Mouse (Mus musculus) hindbrain, embryonic 16.5 days (tissue): ENCODE results near the gene Ccdc136. TPM values are rescaled to one million over a fixed set of nuclear protein-coding genes. Genes with fewer than 3 reads are reported as not detected.
"Not testable (repeated sequence)": the region's sequence is repeated elsewhere in the genome, so short reads cannot be mapped to it uniquely, and the experiment has no call there.

ENCODE experiments used
- ATAC-seq: fragments of 200-750 bp; cut with Nextera tagmentation; 2 replicates; pipeline ENCODE4 v1.8.0; 2017; ENCODE audit warnings: moderate TSS enrichment, moderate library complexity
- H3K27ac ChIP-seq: fragments of 300-500 bp; sonication (generic); 2 replicates; pipeline ENCODE4 v1.5.1; 2014; ENCODE audit warnings: low read depth, mild to moderate bottlenecking, control low read depth, low read length, moderate library complexity
- H3K27me3 ChIP-seq: fragments of 300-500 bp; sonication (generic); replicated peaks from 2 replicates; pipeline ENCODE4 v1.6.1; 2014; ENCODE audit warnings: low read length; ENCODE audit not compliant: control insufficient read depth, insufficient read depth
- H3K36me3 ChIP-seq: fragments of 300-500 bp; sonication (generic); 2 replicates; pipeline ENCODE4 v1.6.1; 2014; ENCODE audit warnings: mild to moderate bottlenecking, low read length, moderate library complexity, mixed read lengths; ENCODE audit not compliant: control insufficient read depth, insufficient read depth
- H3K4me1 ChIP-seq: fragments of 300-500 bp; sonication (generic); 2 replicates; pipeline ENCODE4 v1.6.1; 2014; ENCODE audit warnings: low read depth, low read length; ENCODE audit not compliant: control insufficient read depth, insufficient read depth
- H3K4me2 ChIP-seq: fragments of 300-500 bp; sonication (generic); 2 replicates; pipeline ENCODE4 v1.6.1; 2014; ENCODE audit warnings: mild to moderate bottlenecking, low read length, control low read depth, moderate library complexity
- H3K4me3 ChIP-seq: fragments of 300-500 bp; sonication (generic); 2 replicates; pipeline ENCODE4 v1.5.1; 2014; ENCODE audit warnings: mild to moderate bottlenecking, low read length, control low read depth, moderate library complexity
- H3K9ac ChIP-seq: fragments of 300-500 bp; sonication (generic); 2 replicates; pipeline ENCODE4 v1.6.1; 2014; ENCODE audit warnings: low read depth, mild to moderate bottlenecking, control low read depth, low read length, moderate library complexity
- H3K9me3 ChIP-seq: fragments of 300-500 bp; sonication (generic); 2 replicates; pipeline ENCODE4 v1.6.1; 2014; ENCODE audit warnings: mild to moderate bottlenecking, low read length, moderate library complexity; ENCODE audit not compliant: control insufficient read depth
- WGBS: fragments of 180-500 bp; shearing (Covaris S2); extraction: QIAGEN DNeasy Blood & Tissue Kit; methylation state at CpG from one replicate; pipeline ENCODE4 v1.1.7; 2014; 5-methylcytosine and 5-hydroxymethylcytosine counted together
- polyA plus RNA-seq: library from polyadenylated mRNA; unstranded; fragments of >200 nt; fragmentation: Nextera tagmentation; extraction: Ambion mirVana; gene quantifications from 2 replicates; pipeline ENCODE4 v1.2.1, GENCODE M21; 2015

Gene Ccdc136
- 54.8 and 58.3 TPM in 2 replicates for polyA plus RNA-seq

DNA sequence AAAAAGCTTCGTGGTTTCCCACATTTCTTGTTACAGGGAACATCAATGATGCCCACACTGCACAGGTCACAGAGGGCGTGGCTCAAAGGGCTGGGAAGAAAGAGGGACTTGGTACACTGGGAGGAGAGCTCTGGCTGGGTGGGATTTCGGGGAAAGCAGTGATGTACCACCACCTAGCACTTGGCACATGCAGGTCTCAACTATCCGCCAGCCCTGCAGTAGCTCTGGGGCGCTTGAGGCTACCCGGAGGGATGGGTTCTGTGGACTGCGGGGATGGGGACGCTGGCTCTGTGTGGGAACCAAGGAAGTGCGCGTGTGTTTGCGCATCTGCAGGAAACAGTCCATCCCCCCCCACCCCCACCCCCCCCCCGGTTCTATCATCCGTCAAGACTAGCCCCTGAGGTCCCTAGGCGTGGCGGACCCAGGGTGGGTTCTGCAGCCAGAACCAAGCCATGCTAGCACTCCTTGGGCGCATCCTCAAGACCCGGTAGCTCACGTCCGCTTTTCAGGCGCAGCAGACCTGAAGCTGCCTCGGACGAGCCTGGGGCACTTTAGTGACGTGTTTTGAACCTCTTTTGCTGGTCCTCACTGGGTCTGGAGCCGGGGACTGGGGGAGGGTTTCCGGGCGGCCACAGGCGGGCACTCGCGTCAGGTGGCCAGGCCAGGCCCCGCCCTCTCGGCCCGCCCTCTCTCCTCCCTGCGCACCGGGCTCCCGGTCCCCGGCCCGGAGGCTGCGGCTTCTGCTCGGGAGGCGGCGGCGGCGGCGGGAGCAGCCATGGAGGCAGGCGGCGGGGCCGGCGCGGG, at the start of gene Ccdc136:
Gene Ccdc136 (plus strand): TSS at position 400 of the 804 bp plus-strand sequence.
- under 1% methylated on average over 34 of the region's 49 CpGs for WGBS
- no peaks in the 10 kb centered on the region for H3K27me3 ChIP-seq
- peak within 1 kb of the TSS; percentile 85 for H3K9ac ChIP-seq
- H3K9me3 ChIP-seq: no peaks in the 10 kb centered on the region
- peak within 1 kb of the TSS; percentile 80 for H3K4me3 ChIP-seq
- H3K36me3 ChIP-seq: no peaks in the 10 kb centered on the region
- H3K4me2 ChIP-seq: peak within 1 kb of the TSS; percentile 96
- peak within 1 kb of the TSS; percentile 79 for H3K27ac ChIP-seq
- peak; percentile 96 for ATAC-seq
- H3K4me1 ChIP-seq: peaks cover 20% of the 10 kb centered on the region

GRCm38 (mm10) chr6:29346512-29346911, 49.6 kb upstream of the Ccdc136 start:
- not testable (repeated sequence) for ATAC-seq
- 100% methylated on average over 2 of the region's 2 CpGs for WGBS

GRCm38 (mm10) chr6:29347189-29347588, 48.9 kb upstream of the Ccdc136 start:
- Histone ChIP-seq H3K9ac (peak overlapping the region; percentile 78), H3K4me1 (peaks cover 10% of the 10 kb centered on the region), H3K4me2 (peak overlapping the region; percentile 88), H3K27ac (peak overlapping the region; percentile 89), H3K4me3 (peak overlapping the region; percentile 63), H3K9me3 (no peaks in the 10 kb centered on the region), H3K36me3 (no peaks in the 10 kb centered on the region), H3K27me3 (peaks cover 4% of the 10 kb centered on the region; the same call in 1 of the 2 replicates)
- WGBS: 37% methylated on average over 7 of the region's 7 CpGs
- no peak for ATAC-seq

More at GRCm38 (mm10) chr6:29346512-29346911, 49.6 kb upstream of the Ccdc136 start:
- H3K4me3 ChIP-seq, H3K9ac ChIP-seq, H3K4me2 ChIP-seq, H3K27me3 ChIP-seq, H3K9me3 ChIP-seq, H3K27ac ChIP-seq, H3K4me1 ChIP-seq, H3K36me3 ChIP-seq: not testable (repeated sequence)

DNA sequence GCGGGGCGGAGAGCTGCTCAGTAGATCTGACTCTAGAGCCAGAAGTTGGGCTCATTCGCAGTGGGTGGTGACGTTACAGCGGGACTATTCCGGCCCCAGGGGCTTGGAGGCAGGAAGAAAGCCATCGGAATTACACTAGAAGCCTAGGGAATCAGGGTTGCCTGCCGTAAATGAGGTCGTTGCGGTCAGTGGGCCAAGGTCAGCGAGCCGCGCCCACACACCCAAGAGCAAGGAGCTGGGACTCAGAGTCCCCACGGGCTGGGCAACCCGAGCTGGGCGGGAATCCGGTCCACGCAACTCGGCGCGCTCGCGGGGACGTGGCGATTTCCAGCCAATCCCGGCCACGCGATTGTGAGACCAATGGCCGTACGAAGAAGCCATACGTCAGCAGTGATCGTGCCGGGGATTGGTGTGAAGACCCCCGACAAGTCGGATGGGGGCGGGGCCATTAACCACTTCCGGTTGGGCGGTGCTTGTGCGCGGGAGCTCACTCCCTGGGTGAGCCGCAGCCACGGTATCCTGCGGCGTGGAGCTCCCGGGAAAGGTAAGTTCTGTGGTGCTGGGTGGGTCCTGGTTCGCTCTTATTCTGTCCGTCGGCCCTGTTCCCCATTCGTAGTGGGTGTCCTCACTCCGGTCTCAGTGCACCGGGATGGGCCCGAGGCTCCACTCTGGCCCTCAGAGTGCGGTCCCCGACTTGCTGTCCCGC, 48.3 kb upstream of the Ccdc136 start, which contains the start of gene Calu:
Gene Calu (plus strand): TSS at position 405 of the 706 bp plus-strand sequence.
- Histone ChIP-seq H3K9me3 (no peaks in the 10 kb centered on the region), H3K36me3 (no peaks in the 10 kb centered on the region), H3K9ac (peak within 1 kb of the TSS; percentile 78), H3K27me3 (peaks cover 4% of the 10 kb centered on the region; the same call in 1 of the 2 replicates), H3K4me1 (peaks cover 10% of the 10 kb centered on the region), H3K27ac (peak within 1 kb of the TSS; percentile 89), H3K4me2 (peak within 1 kb of the TSS; percentile 88), H3K4me3 (peak within 1 kb of the TSS; percentile 63)
- ATAC-seq: peak; percentile 100
- 0% methylated on average over 51 of the region's 55 CpGs for WGBS

DNA sequence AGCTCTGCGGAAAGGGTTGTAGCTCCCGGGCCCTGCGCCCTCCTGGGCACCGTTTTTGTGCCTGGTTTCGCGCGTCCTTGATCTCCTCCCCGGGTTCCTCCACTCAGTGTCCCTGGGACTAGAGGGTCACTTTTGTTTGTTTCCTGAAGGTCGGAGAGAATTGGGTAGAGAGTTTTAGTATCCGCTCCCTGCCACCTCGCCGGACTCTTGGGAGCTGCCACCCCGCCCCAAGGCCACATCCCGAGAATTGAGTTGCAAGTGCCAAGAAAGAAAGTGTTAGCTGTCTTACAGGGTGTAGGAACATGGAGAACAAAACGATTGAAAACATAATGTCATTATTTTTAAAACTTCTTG, 47.8 kb upstream of the Ccdc136 start:
- H3K4me1 ChIP-seq: peaks cover 10% of the 10 kb centered on the region
- peak overlapping the region; percentile 75 for H3K4me2 ChIP-seq
- H3K9ac ChIP-seq: peak overlapping the region; percentile 76
- H3K9me3 ChIP-seq: no peaks in the 10 kb centered on the region
- peak overlapping the region; percentile 63 for H3K4me3 ChIP-seq
- WGBS: under 1% methylated on average over 15 of the region's 15 CpGs
- H3K27ac ChIP-seq: peak overlapping the region; percentile 63
- peaks cover under 1% of the 10 kb centered on the region; the same call in 1 of the 2 replicates for H3K27me3 ChIP-seq
- no peak for ATAC-seq
- H3K36me3 ChIP-seq: no peaks in the 10 kb centered on the region

- no peak overlapping the region for H3K9ac ChIP-seq
- no peak for ATAC-seq
- peaks cover 10% of the 10 kb centered on the region for H3K4me1 ChIP-seq
- no peak overlapping the region for H3K4me3 ChIP-seq
- H3K9me3 ChIP-seq: no peaks in the 10 kb centered on the region
- no peak overlapping the region for H3K27ac ChIP-seq
- H3K36me3 ChIP-seq: peaks cover 2% of the 10 kb centered on the region; the same call in 1 of the 2 replicates
- no peak overlapping the region for H3K4me2 ChIP-seq
- no peaks in the 10 kb centered on the region for H3K27me3 ChIP-seq
Observed at GRCm38 (mm10) chr6:29351613-29352012, 44.5 kb upstream of the Ccdc136 start.

- 55% methylated on average over 5 of the region's 5 CpGs for WGBS
- no peaks in the 10 kb centered on the region for H3K9me3 ChIP-seq
- peaks cover 6% of the 10 kb centered on the region for H3K4me1 ChIP-seq
- no peak overlapping the region for H3K27ac ChIP-seq
- peaks cover 5% of the 10 kb centered on the region; the same call in 1 of the 2 replicates for H3K36me3 ChIP-seq
- H3K27me3 ChIP-seq: no peaks in the 10 kb centered on the region
- no peak for ATAC-seq
- no peak overlapping the region for H3K9ac ChIP-seq
- no peak overlapping the region for H3K4me2 ChIP-seq
- H3K4me3 ChIP-seq: no peak overlapping the region
Observed at GRCm38 (mm10) chr6:29352816-29353215, 43.3 kb upstream of the Ccdc136 start.

GRCm38 (mm10) chr6:29359386-29359785, 36.7 kb upstream of the Ccdc136 start:
- H3K4me2 ChIP-seq: no peak overlapping the region
- no peaks in the 10 kb centered on the region for H3K9me3 ChIP-seq
- peaks cover 5% of the 10 kb centered on the region; the same call in 1 of the 2 replicates for H3K36me3 ChIP-seq
- no peaks in the 10 kb centered on the region for H3K27me3 ChIP-seq
- 94% methylated on average over 3 of the region's 3 CpGs for WGBS
- no peaks in the 10 kb centered on the region; the same call in 1 of the 2 replicates for H3K4me1 ChIP-seq
- H3K4me3 ChIP-seq: no peak overlapping the region
- H3K9ac ChIP-seq: no peak overlapping the region
- no peak for ATAC-seq
- H3K27ac ChIP-seq: no peak overlapping the region

DNA sequence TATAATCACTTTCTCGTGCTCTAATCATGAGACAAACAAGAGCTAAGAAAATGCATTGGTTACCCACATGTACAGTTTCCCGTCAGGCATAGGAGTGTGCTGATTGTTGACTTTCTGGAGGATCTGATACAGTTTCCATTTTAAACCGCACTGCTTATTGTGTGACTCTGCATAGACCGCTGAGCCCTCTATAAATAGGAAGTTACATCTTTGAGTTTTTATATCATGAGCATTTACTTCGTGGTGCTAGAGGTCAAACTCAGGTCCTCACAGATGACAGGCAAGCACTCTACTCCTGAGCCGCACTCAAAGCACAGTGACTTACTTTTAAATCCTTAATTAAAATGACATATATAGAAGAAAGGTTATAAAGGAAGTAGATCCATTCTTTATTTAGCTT, 35.9 kb upstream of the Ccdc136 start:
- H3K27me3 ChIP-seq: no peaks in the 10 kb centered on the region
- ATAC-seq: no peak
- H3K9ac ChIP-seq: no peak overlapping the region
- H3K4me2 ChIP-seq: no peak overlapping the region
- no peak overlapping the region for H3K4me3 ChIP-seq
- no peaks in the 10 kb centered on the region for H3K9me3 ChIP-seq
- H3K27ac ChIP-seq: no peak overlapping the region
- H3K4me1 ChIP-seq: no peaks in the 10 kb centered on the region; the same call in 1 of the 2 replicates
- WGBS: 89% methylated on average over 6 of the region's 6 CpGs
- H3K36me3 ChIP-seq: peaks cover 5% of the 10 kb centered on the region; the same call in 1 of the 2 replicates
